Mouse (Mus musculus): ENCODE results near the gene Hand2. TPM values are rescaled to one million over a fixed set of nuclear protein-coding genes. Genes with fewer than 3 reads are reported as not detected.

Gene Hand2
- polyA plus RNA-seq, 1 experiment from 2014 or later: 0.16 TPM

- H3K4me2 ChIP-seq: peak overlapping the region; percentile 68
- H3K27me3 ChIP-seq (ENCODE audit: insufficient read depth, low read length): peaks cover 65% of the 10 kb centered on the region
- TF ChIP-seq CTCF (IDR thresholded peaks at IDR 0.05; ENCODE audit: low read depth): peak; percentile 73
- H3K36me3 ChIP-seq (ENCODE audit: insufficient read depth): no peaks in the 10 kb centered on the region
- no peaks in the 10 kb centered on the region for H3K9me3 ChIP-seq (ENCODE audit: low read depth, low read length)
- DNase-seq (peak; percentile 82), ATAC-seq (ENCODE audit: insufficient read depth) (peak; percentile 89)
- H3K9ac ChIP-seq: peak overlapping the region; percentile 40; the same call in 1 of the 2 replicates
- H3K4me1 ChIP-seq (ENCODE audit: insufficient read depth): no peaks in the 10 kb centered on the region
- no peak overlapping the region for H3K27ac ChIP-seq (ENCODE audit: low read depth)
- H3K4me3 ChIP-seq (ENCODE audit: low read depth, low read length): peak overlapping the region; percentile 38
- 4% methylated on average over 37 of the region's 37 CpGs for WGBS
Measured at GRCm38 (mm10) chr8:57353346-57354305, 32.8 kb downstream of the Hand2 start.

DNA sequence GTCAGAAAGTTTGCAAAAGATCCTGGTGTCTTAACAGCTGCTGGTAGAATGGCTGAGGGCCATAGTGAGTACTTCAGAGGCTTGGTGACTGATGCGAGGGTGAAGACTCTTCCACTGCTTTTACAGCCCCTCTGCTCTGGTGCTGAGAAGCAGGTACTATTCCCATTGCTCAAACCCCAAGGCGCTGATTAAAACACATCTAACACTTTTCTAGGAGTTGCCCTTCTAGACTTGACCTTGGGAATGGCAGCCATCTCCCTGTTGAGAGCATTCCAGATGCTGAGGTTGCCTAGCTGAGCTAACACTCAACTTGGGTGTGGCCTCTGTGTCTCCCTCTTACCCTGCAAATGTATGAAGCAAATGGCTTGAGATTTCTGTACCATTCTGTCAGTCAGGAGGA lies 34.1 kb downstream of the Hand2 start:
- no peaks in the 10 kb centered on the region for H3K9me3 ChIP-seq (ENCODE audit: low read depth, low read length)
- TF ChIP-seq CTCF (IDR thresholded peaks at IDR 0.05; ENCODE audit: low read depth): no peak
- DNase-seq: no peak
- no peak overlapping the region for H3K27ac ChIP-seq (ENCODE audit: low read depth)
- no peak overlapping the region for H3K4me2 ChIP-seq
- H3K9ac ChIP-seq: no peak overlapping the region
- 67% methylated on average over 2 of the region's 2 CpGs for WGBS
- H3K27me3 ChIP-seq (ENCODE audit: insufficient read depth, low read length): peaks cover 53% of the 10 kb centered on the region
- no peaks in the 10 kb centered on the region for H3K4me1 ChIP-seq (ENCODE audit: insufficient read depth)
- no peak for ATAC-seq (ENCODE audit: insufficient read depth)
- no peak overlapping the region for H3K4me3 ChIP-seq (ENCODE audit: low read depth, low read length)
- H3K36me3 ChIP-seq (ENCODE audit: insufficient read depth): no peaks in the 10 kb centered on the region

GRCm38 (mm10) chr8:57356529-57357325 lies 35.9 kb downstream of the Hand2 start:
- Histone ChIP-seq H3K27me3 (ENCODE audit: insufficient read depth, low read length) (peaks cover 39% of the 10 kb centered on the region), H3K27ac (ENCODE audit: low read depth) (no peak overlapping the region), H3K4me2 (no peak overlapping the region), H3K9me3 (ENCODE audit: low read depth, low read length) (no peaks in the 10 kb centered on the region), H3K9ac (no peak overlapping the region), H3K4me3 (ENCODE audit: low read depth, low read length) (no peak overlapping the region), H3K36me3 (ENCODE audit: insufficient read depth) (no peaks in the 10 kb centered on the region), H3K4me1 (ENCODE audit: insufficient read depth) (no peaks in the 10 kb centered on the region)
- TF ChIP-seq CTCF (IDR thresholded peaks at IDR 0.05; ENCODE audit: low read depth): no peak
- ATAC-seq (ENCODE audit: insufficient read depth) (no peak), DNase-seq (no peak)
- WGBS: 55% methylated on average over 9 of the region's 9 CpGs

- TF ChIP-seq CTCF (IDR thresholded peaks at IDR 0.05; ENCODE audit: low read depth): no peak
- H3K9me3 ChIP-seq (ENCODE audit: low read depth, low read length): no peaks in the 10 kb centered on the region
- no peak overlapping the region for H3K4me2 ChIP-seq
- H3K4me1 ChIP-seq (ENCODE audit: insufficient read depth): no peaks in the 10 kb centered on the region
- H3K27ac ChIP-seq (ENCODE audit: low read depth): no peak overlapping the region
- 34% methylated on average over 2 of the region's 2 CpGs for WGBS
- no peaks in the 10 kb centered on the region for H3K36me3 ChIP-seq (ENCODE audit: insufficient read depth)
- no peak for DNase-seq
- peaks cover 6% of the 10 kb centered on the region for H3K27me3 ChIP-seq (ENCODE audit: insufficient read depth, low read length)
- no peak for ATAC-seq (ENCODE audit: insufficient read depth)
- H3K9ac ChIP-seq: no peak overlapping the region
- no peak overlapping the region for H3K4me3 ChIP-seq (ENCODE audit: low read depth, low read length)
Measured at GRCm38 (mm10) chr8:57360493-57360892, 39.7 kb downstream of the Hand2 start.

GRCm38 (mm10) chr8:57361003-57361805 lies 40.4 kb downstream of the Hand2 start:
- Histone ChIP-seq H3K9ac (no peak overlapping the region), H3K9me3 (ENCODE audit: low read depth, low read length) (no peaks in the 10 kb centered on the region), H3K4me1 (ENCODE audit: insufficient read depth) (no peaks in the 10 kb centered on the region), H3K4me2 (no peak overlapping the region), H3K27ac (ENCODE audit: low read depth) (no peak overlapping the region), H3K36me3 (ENCODE audit: insufficient read depth) (no peaks in the 10 kb centered on the region), H3K27me3 (ENCODE audit: insufficient read depth, low read length) (no peaks in the 10 kb centered on the region; the same call in 1 of the 2 replicates), H3K4me3 (ENCODE audit: low read depth, low read length) (no peak overlapping the region)
- ATAC-seq (ENCODE audit: insufficient read depth): no peak; the same call in 1 of the 2 replicates
- WGBS: 41% methylated on average over 8 of the region's 8 CpGs
- no peak for TF ChIP-seq CTCF (IDR thresholded peaks at IDR 0.05; ENCODE audit: low read depth)
- DNase-seq: peak; percentile 62

- Histone ChIP-seq H3K4me1 (ENCODE audit: insufficient read depth) (no peaks in the 10 kb centered on the region), H3K27ac (ENCODE audit: low read depth) (no peak overlapping the region), H3K27me3 (ENCODE audit: insufficient read depth, low read length) (no peaks in the 10 kb centered on the region), H3K4me2 (no peak overlapping the region), H3K9me3 (ENCODE audit: low read depth, low read length) (no peaks in the 10 kb centered on the region), H3K4me3 (ENCODE audit: low read depth, low read length) (no peak overlapping the region), H3K9ac (no peak overlapping the region), H3K36me3 (ENCODE audit: insufficient read depth) (no peaks in the 10 kb centered on the region)
- ATAC-seq (ENCODE audit: insufficient read depth) (no peak), DNase-seq (no peak)
- no peak for TF ChIP-seq CTCF (IDR thresholded peaks at IDR 0.05; ENCODE audit: low read depth)
- 29% methylated on average over 2 of the region's 2 CpGs for WGBS
Measured at GRCm38 (mm10) chr8:57362881-57363280, 42.1 kb downstream of the Hand2 start.

All from lung, embryonic 14.5 days (tissue).